Comparison of ENCODE assay signal across 7 mouse cellular contexts in genomic region chr11:70970560-70971540, GRCm38 (mm10). TPM values are rescaled to one million over a fixed set of nuclear protein-coding genes. Genes with fewer than 3 reads are reported as not detected.
DNase-seq lines count a peak whose midpoint lies in the region; ATAC-seq and TF ChIP-seq lines count a peak whose summit lies in the region.

No protein-coding gene starts in this region.

- peaks cover 4% of the 10 kb centered on the region for H3K4me1 ChIP-seq in thymus, adult 2 months (replicated peaks; ENCODE audit: control insufficient read depth, insufficient read depth, low read length)
- no peaks in the 10 kb centered on the region; the same call in 1 of the 2 replicates for H3K4me1 ChIP-seq in brown adipose tissue, adult 24 weeks (ENCODE audit: control insufficient read depth, insufficient read depth, insufficient read length, low read length)
- H3K4me1 ChIP-seq in hindbrain, embryonic 10.5 days (replicated peaks): peaks cover 22% of the 10 kb centered on the region
- peaks cover 6% of the 10 kb centered on the region; the same call in 1 of the 2 replicates for H3K4me1 ChIP-seq in lung, embryonic 14.5 days (ENCODE audit: insufficient read depth)

- H3K27me3 ChIP-seq in thymus, adult 2 months (ENCODE audit: control insufficient read depth, insufficient read depth, low read length): no peaks in the 10 kb centered on the region
- no peaks in the 10 kb centered on the region for H3K27me3 ChIP-seq in hindbrain, embryonic 10.5 days (ENCODE audit: insufficient read depth, poor library complexity, severe bottlenecking)
- no peaks in the 10 kb centered on the region for H3K27me3 ChIP-seq in lung, embryonic 14.5 days (ENCODE audit: insufficient read depth, low read length)

- H3K27ac ChIP-seq in thymus, adult 2 months (ENCODE audit: control insufficient read depth, insufficient read depth, low read length): peak overlapping the region; percentile 55
- H3K27ac ChIP-seq in brown adipose tissue, adult 24 weeks (replicated peaks; ENCODE audit: low read depth, low read length): peak overlapping the region; percentile 29; the same call in 1 of the 2 replicates
- peak overlapping the region; percentile 94 for H3K27ac ChIP-seq in hindbrain, embryonic 10.5 days
- H3K27ac ChIP-seq in lung, embryonic 14.5 days (ENCODE audit: low read depth): peak overlapping the region; percentile 83

- peak overlapping the region; percentile 67 for H3K4me3 ChIP-seq in thymus, adult 2 months (ENCODE audit: control insufficient read depth, insufficient read depth, low read length)
- H3K4me3 ChIP-seq in brown adipose tissue, adult 24 weeks (ENCODE audit: insufficient read depth, low read depth, low read length): peak overlapping the region; percentile 74
- peak overlapping the region; percentile 93 for H3K4me3 ChIP-seq in hindbrain, embryonic 10.5 days
- peak overlapping the region; percentile 71 for H3K4me3 ChIP-seq in lung, embryonic 14.5 days (ENCODE audit: low read depth, low read length)

- peaks cover 16% of the 10 kb centered on the region for H3K36me3 ChIP-seq in thymus, adult 2 months (ENCODE audit: control insufficient read depth, insufficient read depth, low read length)
- H3K36me3 ChIP-seq in hindbrain, embryonic 10.5 days: peaks cover 54% of the 10 kb centered on the region
- peaks cover 48% of the 10 kb centered on the region for H3K36me3 ChIP-seq in lung, embryonic 14.5 days (ENCODE audit: insufficient read depth)

- H3K9me3 ChIP-seq in hindbrain, embryonic 10.5 days: no peaks in the 10 kb centered on the region
- no peaks in the 10 kb centered on the region for H3K9me3 ChIP-seq in lung, embryonic 14.5 days (ENCODE audit: low read depth, low read length)

- no peak for TF ChIP-seq POLR2A in thymus, adult 2 months (IDR thresholded peaks at IDR 0.05; ENCODE audit: control insufficient read depth, extremely low read depth, insufficient read depth, low read length, poor library complexity)

- 11% methylated on average over 24 of the region's 24 CpGs for whole genome bisulfite sequencing in thymus, adult 2 months
- 19% methylated on average over 24 of the region's 24 CpGs for WGBS in hindbrain, embryonic 10.5 days
- 13% methylated on average over 24 of the region's 24 CpGs for WGBS in lung, embryonic 14.5 days

- DNase-seq in thymus, adult 2 months: no peak
- no peak for DNase-seq in thymus, adult 18-20 months
- DNase-seq in hindbrain, embryonic 10.5 days (ENCODE audit: low spot score): no peak
- DNase-seq in lung, embryonic 14.5 days: peak; percentile 26
- peak; percentile 24 to 28 for DNase-seq in spleen, postnatal 10 days (ENCODE audit: low spot score in 2 of 2)
- DNase-seq in right cerebral cortex, postnatal 10 days (ENCODE audit: low spot score in 2 of 2): no peak

- peak overlapping the region; percentile 60 for H3K9ac ChIP-seq in lung, embryonic 14.5 days

- H3K4me2 ChIP-seq in lung, embryonic 14.5 days: peak overlapping the region; percentile 84

- peak; percentile 19 for ATAC-seq in lung, embryonic 14.5 days (ENCODE audit: insufficient read depth)

- TF ChIP-seq CTCF in thymus, adult 2 months (IDR thresholded peaks at IDR 0.05; ENCODE audit: borderline replicate concordance, control insufficient read depth, extremely low read depth, insufficient read depth, low read length, poor library complexity): no peak
- TF ChIP-seq CTCF in lung, embryonic 14.5 days (IDR thresholded peaks at IDR 0.05; ENCODE audit: low read depth): no peak

RNA-seq across cellular contexts. Expression of gene Rpain, which starts 0.8 kb away (rescaled TPM):
- 45.5 and 63.5 TPM in 2 replicates for polyA plus RNA-seq in thymus, adult 2 months (2012; rRNA removed)
- polyA plus RNA-seq in brown adipose tissue, adult 24 weeks (2012; ENCODE audit: insufficient read depth, insufficient read length, missing spikeins): 16.5 and 23.7 TPM in 2 replicates
- polyA plus RNA-seq in hindbrain, embryonic 10.5 days (2016; fragmentation: Nextera tagmentation; extraction: Ambion mirVana): 90.0 and 92.8 TPM in 2 replicates
- 64.7 and 69.7 TPM in 2 replicates for polyA plus RNA-seq in lung, embryonic 14.5 days (2014; fragmentation: Nextera tagmentation; extraction: Ambion mirVana)

RNA-seq across cellular contexts. Expression of gene Nup88, which starts 1.1 kb away (rescaled TPM):
- 49.4 and 50.2 TPM in 2 replicates for polyA plus RNA-seq in thymus, adult 2 months (2012; rRNA removed)
- 38.2 and 45.9 TPM in 2 replicates for polyA plus RNA-seq in brown adipose tissue, adult 24 weeks (2012; ENCODE audit: insufficient read depth, insufficient read length, missing spikeins)
- 132 and 148 TPM in 2 replicates for polyA plus RNA-seq in hindbrain, embryonic 10.5 days (2016; fragmentation: Nextera tagmentation; extraction: Ambion mirVana)
- polyA plus RNA-seq in lung, embryonic 14.5 days (2014; fragmentation: Nextera tagmentation; extraction: Ambion mirVana): 126 and 135 TPM in 2 replicates

RNA-seq across cellular contexts. Expression of gene C1qbp, which starts 12.0 kb away (rescaled TPM):
- 132 and 253 TPM in 2 replicates for polyA plus RNA-seq in thymus, adult 2 months (2012; rRNA removed)
- polyA plus RNA-seq in brown adipose tissue, adult 24 weeks (2012; ENCODE audit: insufficient read depth, insufficient read length, missing spikeins): 190 and 210 TPM in 2 replicates
- 273 and 311 TPM in 2 replicates for polyA plus RNA-seq in hindbrain, embryonic 10.5 days (2016; fragmentation: Nextera tagmentation; extraction: Ambion mirVana)
- polyA plus RNA-seq in lung, embryonic 14.5 days (2014; fragmentation: Nextera tagmentation; extraction: Ambion mirVana): 264 and 276 TPM in 2 replicates

RNA-seq across cellular contexts. Expression of gene Dhx33, which starts 33.4 kb away (rescaled TPM):
- polyA plus RNA-seq in thymus, adult 2 months (2012; rRNA removed): 26.4 and 28.4 TPM in 2 replicates
- 6.9 and 10.0 TPM in 2 replicates for polyA plus RNA-seq in brown adipose tissue, adult 24 weeks (2012; ENCODE audit: insufficient read depth, insufficient read length, missing spikeins)
- polyA plus RNA-seq in hindbrain, embryonic 10.5 days (2016; fragmentation: Nextera tagmentation; extraction: Ambion mirVana): 18.8 and 21.7 TPM in 2 replicates
- 27.2 and 27.7 TPM in 2 replicates for polyA plus RNA-seq in lung, embryonic 14.5 days (2014; fragmentation: Nextera tagmentation; extraction: Ambion mirVana)

RNA-seq across cellular contexts. Expression of gene Mis12, which starts 48.6 kb away (rescaled TPM):
- polyA plus RNA-seq in thymus, adult 2 months (2012; rRNA removed): 8.6 and 10.0 TPM in 2 replicates
- polyA plus RNA-seq in brown adipose tissue, adult 24 weeks (2012; ENCODE audit: insufficient read depth, insufficient read length, missing spikeins): 6.8 and 13.4 TPM in 2 replicates
- 50.8 and 62.6 TPM in 2 replicates for polyA plus RNA-seq in hindbrain, embryonic 10.5 days (2016; fragmentation: Nextera tagmentation; extraction: Ambion mirVana)
- 43.4 and 48.2 TPM in 2 replicates for polyA plus RNA-seq in lung, embryonic 14.5 days (2014; fragmentation: Nextera tagmentation; extraction: Ambion mirVana)

Comparison
In these comparisons a context has a peak if more than half of its experiments do, and no peak if none do; other contexts are left out.
1. DNase-seq: peak in lung, embryonic 14.5 days (single experiment) and spleen, postnatal 10 days (2 of 2); none in thymus, adult 2 months (single experiment), thymus, adult 18-20 months (0 of 2), hindbrain, embryonic 10.5 days (single experiment) and right cerebral cortex, postnatal 10 days (0 of 2).
2. H3K27ac ChIP-seq: peak in every context shown above with its lines; median percentile 94 in hindbrain, embryonic 10.5 days; 83 in lung, embryonic 14.5 days; 55 in thymus, adult 2 months; 29 in brown adipose tissue, adult 24 weeks.
3. Peak in every context shown above with its lines, with median percentiles within 50 percentile points of each other: H3K4me3 ChIP-seq.